Mouse (Mus musculus) lung, adult 18-20 months (tissue): ENCODE results near the gene Tmed10.

ENCODE experiments used
- DNase-seq, 2 experiments: peaks; one replicate each; pipeline ENCODE4 v3.0.0; 2022; ENCODE audit warnings: mixed read lengths in 2 of 2

Tmed10 gene

DNA sequence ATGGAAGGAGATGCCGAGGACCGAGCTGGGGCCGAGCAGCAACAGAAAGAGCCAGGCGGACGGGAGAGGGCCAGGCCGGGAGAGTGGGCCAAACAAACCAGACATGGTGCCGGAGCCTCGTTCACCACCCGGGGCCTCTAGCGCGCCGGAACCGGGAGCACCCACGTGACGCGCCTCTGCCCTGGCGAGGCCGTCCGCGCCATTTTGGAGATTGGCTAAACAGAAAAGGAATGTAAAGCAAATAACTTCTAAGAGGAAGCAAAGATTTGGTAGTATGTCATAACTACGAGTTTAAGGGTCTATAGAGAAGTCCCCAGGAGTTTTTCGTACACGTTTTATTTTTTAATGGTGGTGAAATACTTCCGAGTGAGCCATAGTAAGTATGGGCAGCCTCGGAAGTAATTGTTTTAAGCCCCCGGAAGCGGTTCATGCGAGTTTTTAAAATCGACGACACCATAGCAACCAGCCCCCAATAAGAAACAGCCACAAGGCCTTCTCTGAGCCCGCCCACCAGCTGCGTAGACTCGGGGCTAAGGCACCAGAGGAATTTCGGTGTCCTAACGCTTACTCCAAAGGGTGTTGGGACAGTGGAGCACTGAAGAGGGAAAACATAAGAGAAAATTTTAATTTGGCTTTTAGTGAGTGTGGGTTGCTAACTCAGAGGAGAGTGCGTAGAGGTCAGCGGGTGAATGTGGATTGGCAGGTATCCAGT lies at the start of gene Tmed10:
Gene Tmed10 (minus strand): TSS at position 287 of the 712 bp plus-strand sequence.
- DNase-seq: peak; percentile 94 to 96

DNA sequence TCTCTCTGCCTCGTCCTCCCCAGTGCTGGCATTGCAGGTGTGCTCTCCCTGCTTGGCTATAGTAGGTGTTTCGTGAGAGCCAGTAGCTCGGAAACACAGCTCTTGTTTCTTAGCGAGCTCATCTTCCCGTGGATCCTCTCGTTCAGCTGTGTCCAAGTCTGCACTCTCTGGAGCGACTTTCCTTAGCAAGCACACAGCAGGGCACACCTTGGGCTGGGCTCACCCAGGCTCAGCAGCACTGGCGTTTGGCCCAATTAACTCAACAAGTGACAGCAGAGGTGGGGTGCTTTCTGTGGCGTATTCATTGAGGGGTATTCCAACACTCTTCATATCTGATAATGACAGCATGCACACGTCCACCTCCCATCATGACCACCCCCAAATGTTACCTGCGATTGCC lies 48.6 kb upstream of the Tmed10 start:
- no peak for DNase-seq

DNA sequence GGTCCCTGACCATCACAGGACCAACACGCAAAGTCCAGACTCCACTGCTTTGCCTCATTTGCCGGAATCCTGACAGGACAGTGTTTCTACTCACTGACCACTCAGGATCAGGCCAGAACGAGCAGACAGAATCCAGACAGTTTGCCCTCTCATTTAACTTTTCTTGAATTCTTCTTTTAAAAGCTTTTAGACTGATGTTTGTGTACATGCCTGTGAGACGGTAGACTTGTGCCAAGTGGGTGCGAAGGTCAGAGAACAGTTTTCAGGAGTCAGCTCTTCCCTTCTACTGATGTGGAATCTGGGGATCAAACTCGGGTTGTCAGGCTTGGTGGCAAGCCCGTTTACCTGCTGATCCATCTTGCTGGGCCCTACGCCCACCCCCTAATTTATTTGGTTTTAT lies 47.9 kb upstream of the Tmed10 start:
- DNase-seq: no peak

DNA sequence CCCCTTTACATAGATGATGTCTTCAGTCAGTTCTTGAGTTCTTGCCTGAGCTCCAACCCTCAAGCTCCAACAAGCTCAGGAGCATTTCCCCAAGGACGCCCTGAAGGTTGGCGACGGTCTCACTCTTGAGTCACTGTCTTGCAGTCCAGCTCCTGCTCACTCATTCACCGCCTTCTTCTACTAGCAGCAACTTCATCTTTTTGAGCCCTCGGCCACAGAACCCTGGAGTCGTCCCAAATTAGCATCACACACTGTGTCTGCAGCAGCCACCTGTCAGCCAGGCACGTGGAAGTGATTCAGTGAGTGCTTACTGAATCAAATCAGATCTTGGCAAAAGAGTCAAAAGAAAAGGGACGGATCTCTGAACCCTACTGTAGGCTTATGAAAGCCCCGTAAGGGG lies 46.3 kb upstream of the Tmed10 start:
- no peak for DNase-seq

DNA sequence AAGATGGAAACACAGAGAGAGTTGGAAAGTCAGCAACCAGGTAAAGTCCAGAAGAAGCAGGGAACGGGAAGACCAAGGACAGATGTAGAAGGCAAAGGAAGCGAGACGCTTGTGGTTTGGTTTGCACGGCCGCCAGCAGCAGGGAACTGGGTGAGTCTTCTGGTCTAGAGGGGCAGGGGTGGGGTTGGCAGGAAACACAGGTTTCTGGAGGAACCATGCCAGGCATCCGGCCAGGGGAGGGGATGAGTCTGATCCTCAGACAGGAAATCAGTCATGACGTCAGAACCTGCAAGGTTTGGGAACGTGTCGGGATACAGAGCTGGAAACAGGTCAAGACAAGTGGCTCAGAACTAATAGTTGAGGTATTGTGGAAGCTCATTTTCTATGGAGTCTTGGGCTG lies 43.2 kb upstream of the Tmed10 start:
- peak; percentile 69 to 80 for DNase-seq

DNA sequence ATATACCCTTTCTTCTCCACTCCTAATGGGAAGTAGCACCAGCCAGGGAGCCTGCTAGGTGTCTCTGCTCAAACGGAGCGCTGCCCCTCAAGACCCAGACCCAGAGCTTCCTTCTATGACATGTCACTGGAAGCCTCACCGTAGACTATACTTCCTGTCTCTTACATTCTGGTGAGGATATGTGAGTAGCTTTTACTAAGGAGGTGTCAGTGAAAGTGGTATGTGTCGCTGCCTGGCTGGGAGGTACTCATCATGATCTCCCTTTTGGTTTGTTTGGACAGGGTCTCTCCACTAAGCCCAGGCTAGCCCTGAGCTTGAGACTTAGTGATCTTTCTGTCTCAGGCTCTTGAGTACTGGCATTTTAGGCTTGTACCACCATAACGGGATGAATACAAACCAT lies 41.7 kb upstream of the Tmed10 start:
- DNase-seq: no peak

DNA sequence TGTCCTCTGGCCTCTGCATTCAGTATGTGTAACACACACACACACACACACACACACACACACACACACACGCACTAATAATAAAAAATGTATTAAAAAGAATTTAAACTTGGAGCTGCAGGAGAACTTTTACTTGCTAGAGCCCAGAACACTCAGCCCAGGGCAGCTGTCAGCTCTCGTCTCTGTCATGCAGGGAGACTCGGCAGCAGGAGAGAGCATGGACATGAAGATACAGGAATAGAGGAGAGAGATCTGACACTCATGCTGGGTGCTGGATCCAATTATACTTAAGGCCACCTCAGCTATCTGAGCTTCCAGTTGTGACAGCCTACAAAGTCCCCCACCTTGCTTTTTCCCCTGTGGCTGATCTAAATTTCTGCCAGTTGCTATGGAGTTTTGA lies 41.2 kb upstream of the Tmed10 start:
- no peak for DNase-seq

DNA sequence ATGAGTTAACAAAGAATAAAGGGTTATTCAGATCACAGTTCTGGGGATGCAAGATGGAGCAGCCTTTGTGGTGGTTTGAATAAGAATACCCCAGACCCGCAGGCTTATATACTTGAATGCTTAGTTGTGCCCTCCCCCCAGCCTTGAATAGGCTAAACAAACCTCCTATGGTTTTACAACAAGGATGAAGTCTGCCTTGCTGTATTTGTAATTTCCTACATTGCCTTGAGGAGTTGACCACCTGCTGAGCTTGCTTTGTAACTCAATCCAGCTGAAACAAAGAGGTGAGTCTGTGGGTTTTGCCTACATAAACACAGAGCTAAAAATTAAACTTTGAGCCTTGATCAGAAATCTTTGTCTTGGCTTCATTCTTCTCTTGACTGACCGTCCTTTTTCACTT lies 36.5 kb upstream of the Tmed10 start:
- no peak for DNase-seq

DNA sequence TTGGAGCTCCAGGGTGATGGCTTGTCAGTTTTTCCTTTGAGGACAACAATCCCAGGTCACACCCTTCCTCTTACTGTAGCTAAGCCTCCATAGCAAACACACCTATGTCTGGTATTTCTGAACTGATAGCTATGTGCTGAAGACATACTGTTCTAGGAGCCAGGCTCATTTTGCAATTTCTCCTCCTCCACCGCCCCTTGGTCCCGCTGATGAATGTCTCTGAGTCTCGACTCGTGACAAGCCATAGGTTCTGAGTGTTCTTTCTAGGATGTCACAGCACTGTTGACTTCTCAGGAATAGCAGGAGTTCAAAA lies 23.3 kb upstream of the Tmed10 start:
- DNase-seq: peak; percentile 67 to 86

DNA sequence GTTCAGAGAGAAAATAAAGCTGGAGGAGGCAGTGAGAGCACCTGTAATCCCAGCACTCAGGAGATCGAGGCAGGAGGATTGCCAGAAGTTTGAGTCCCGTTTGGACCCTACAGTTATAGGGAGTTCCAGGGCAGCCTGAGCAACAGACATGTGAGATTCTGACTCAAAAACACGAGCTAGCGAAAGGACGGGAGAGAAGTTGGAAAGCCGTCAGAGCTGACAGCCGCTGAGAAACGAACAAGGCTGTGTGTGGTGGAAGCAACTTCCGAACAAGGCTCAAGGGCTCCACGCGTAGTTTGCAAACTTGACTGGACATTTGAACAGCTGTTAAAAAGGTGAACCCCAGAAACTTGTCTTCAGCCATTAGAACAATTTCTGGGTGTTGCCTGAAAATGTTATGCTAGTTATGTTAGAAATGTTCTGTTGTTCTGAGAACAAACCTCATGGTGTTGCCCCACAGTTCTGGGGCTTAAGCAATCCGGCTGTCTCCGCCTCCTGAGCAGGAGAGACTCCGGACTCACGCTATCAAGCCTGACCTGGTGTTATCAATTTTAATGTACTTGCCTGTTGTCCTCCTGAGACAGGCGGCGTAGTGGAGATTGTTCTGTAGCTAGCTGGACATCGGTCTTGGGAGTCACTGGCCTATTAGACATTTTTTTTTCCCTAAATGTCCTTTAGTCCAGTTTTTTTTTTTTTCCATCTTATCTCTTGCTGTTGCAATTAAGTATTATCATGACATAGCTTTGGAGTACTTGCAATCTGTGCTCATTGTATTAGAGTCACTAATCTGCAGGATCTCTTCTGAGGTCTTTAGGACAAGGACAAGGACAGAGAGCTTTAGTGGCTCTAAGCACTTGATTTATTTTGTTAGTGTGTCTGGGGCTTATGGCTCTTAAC lies 22.7 kb upstream of the Tmed10 start:
- peak; percentile 85 to 89 for DNase-seq

DNA sequence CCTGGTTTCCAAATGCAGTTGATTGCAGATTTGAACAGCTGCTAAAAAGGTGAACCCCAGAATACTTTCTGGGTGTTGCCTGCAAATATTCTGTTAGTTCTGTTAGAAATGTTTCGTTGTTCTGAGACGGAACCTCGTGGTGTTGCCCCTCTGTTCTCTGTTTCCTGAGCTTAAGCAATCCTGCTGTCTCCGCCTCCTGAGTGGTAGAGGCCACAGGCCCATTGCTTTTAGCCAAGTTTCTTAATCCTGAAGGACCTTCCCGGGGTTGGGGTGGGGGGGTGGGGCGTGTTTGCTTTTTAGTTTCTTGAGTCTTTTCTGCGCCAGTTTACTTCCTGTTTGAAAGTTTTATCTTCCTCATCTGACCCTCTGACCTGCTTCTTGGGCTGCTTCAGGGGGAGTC lies 19.3 kb upstream of the Tmed10 start:
- DNase-seq: peak; percentile 74 to 83

DNA sequence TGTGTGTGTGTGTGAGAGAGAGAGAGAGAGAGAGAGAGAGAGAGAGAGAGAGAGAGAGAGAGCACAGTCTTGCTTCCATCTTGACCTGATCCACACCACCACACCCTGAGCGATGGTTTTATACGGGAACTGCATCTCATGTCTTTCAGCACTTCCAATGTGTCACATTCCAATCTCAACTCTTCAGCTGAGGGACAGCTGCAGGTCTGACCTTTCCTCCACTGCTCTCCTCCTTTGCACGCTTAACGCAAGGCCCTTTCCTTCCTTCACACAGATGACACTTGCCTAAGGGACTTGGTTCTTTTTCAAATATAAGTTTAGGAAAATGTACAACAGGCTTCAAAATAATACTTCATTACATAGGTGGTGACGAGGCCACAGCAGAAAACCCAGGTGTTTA lies 18.9 kb upstream of the Tmed10 start:
- DNase-seq: no peak

DNA sequence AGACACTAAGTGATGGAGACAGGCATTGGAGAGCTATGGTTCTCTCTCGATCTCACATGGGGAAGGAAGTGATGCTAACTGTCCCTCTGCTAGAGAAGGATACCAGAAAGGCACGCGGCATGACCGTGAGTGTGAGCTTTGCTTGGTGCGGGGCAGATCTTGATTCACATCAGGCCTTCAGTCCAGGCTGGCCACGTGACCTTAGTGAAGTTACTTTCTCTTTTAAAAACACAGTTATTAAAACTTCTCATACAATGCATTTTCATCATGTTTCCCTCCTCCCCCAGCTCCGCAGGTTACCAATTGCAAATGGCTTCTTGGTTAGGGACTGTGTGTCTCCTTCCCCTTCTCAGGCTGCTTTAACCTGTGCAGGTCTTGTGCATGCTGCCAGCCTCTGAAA lies 16.5 kb upstream of the Tmed10 start:
- no peak for DNase-seq

DNA sequence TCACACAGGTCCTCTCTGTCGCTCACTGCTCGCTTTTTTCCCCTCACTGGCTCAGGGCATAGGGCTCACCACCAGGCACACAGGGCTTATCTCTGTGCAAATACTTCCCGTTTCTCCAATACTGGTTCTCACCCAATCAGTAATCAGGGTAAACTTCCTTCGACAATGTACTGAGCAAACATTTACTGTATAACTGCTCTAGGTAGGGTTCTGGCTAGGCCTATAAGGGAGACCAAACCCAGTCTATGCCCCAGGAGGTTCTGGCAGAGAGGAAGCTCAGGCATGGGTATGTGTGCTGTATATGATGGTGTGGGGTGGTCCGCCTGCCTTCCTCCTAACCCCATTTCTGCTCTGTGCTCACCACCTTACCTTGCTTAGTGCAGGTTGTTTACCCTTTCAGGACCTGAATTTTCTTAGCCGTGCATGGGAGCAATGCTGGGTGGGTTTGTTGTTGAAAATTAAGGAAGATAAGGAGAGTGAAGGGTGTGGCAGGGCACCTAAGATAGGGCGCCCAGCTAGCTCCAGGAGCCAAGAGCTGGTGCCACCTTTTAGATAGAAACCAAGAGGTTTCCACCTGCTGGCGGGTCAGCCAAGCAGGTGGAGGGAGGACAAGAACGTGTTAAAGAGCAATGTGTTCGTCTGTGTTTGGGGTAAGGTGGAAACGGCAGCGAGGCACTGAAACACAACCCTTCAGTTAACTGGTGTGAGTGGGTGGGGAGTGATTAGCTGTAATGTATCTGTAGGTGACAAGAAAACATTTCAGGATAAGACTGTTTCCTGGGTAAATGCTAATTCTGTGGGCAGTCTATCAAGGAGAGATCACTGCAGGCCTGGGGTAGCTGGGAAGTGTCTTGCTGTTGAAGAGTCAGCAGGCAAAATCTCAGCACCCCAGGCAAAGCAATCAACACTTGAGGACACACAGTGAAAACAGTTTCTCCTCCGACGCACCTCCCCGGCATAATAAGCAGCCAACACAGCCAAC lies 14.8 kb upstream of the Tmed10 start:
- DNase-seq: no peak

DNA sequence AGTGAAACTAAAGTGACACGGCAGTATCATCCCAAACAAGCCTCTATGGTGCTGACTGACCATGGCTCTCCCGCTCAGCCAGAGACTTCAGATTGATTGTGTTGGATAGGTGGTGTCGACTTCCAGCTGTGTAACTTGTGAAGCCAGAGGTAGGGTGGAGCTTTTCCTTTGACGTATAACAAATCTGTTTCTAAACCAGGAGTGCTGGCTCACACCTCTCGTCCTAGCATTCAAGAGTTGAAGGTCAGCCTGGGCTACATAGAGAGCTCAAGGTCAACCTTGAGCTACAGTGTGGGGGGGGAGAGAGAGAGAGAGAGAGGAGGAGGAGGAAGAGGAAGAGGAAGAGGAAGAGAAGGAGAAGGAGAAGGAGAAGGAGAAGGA lies 11.3 kb upstream of the Tmed10 start:
- DNase-seq: peak in 1 of 2 experiments; percentile 11

DNA sequence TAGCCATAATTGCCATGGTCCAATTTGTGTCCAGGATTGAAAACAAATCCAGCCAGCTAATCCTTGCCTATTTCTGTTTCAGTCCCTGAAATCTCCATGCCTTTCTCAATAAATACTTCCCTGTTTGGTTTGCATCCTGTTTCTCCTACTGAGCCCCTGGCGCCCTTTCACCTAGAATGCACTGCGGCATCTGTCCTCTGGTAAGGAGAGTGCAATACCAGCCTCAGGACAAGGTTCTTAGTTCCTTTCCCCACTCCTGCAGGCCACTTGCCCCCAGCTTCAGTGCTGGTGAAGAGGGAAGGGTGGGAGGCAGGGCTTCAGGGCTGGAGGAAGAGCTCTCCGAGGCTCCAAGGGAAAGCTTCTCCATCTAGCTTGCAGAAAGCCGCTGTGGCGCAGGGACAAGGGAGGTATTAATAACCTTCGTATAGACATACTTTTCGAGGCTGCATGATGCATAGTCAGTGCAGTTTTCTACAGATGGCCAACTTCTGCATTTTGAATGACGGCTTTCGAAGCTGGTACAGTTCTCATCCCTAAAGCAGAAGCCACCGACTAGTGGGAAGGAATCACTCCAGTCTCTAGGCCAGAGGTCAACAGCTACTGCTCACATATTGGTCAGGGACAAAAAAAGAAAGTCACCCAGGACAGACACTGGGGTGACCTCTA lies 10.8 kb upstream of the Tmed10 start:
- DNase-seq: peak in 1 of 2 experiments; percentile 45

DNA sequence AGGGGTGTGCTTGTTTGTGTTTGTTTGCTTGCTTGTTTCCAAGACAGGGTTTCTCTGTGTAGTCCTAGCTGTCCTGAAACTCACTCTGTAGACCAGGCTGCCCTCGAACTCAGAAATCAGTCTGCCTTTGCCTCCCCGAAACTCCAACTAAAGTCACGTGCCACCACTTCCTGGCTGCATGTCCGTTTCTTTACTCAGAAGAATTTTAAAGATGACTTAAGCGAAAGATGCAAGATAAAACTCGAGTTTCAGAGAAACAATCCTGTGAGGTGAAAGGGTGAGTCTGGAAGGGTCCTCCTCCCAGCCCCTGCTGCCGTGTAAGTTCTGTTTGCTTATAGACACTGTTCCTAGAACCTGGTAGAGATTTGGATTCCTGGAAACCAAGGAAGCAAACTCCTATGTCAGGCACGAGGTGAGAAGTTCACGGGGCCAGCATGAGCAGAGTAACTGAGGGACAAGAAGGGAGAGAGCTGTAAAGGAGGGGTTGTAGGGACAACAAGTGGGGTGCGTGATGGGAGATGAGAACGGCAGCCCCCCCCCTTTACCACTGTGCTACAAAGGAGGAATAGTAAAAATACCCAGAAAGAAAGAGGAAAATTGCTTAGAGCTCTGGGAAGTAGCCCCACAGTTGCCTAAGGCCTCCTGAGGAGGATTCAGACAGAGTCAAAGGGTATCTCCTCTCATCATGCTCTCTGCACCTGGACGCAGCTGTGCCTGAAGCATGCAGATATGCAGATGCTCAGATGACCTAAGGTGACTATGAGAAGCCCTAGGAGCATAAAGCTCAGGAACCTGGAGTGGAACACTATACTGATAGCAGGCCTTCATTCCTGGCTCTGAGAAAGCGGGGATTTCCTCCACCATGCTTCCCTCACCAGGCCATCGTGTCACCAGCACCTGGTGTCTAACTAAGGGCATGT lies 8.4 kb upstream of the Tmed10 start:
- peak in 1 of 2 experiments; percentile 4 for DNase-seq

DNA sequence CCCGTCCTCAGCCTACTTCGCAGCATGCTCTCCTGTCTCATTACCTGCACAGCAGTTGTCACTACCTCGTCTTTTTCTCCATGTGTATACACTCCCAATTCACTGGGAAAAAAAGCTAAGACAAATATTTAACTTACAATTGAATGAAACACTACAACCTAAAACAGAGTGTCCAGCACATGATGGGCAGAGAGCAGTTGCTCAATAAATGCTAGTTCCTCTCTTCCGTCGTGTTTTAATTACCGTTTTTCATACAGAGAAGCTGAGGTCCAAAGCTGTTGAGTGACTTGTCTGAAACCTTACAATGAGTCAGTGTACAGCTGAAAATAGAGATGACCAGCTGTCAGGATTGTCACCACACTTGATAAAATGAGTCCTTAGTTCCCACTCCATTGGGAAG lies 6.9 kb upstream of the Tmed10 start:
- no peak for DNase-seq

DNA sequence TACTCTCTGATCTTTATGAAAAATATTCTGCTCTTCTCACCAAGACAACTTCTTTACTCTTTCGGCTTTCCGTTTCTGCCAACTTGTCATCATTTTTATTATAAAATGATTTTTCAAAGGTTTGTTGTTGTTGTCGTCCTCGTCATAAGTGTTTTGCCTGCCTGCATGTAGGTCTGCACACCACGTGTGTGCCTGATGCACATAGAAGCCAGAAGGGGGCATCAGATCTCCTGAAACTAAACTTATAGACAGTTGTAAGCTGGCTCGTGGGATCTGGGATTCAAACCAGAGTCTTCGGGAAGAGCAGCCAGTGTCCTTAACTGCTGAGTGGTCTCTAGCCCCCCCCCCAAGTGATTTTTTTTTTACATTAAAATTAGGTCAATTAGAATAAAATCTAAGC lies 6.3 kb upstream of the Tmed10 start:
- no peak for DNase-seq

DNA sequence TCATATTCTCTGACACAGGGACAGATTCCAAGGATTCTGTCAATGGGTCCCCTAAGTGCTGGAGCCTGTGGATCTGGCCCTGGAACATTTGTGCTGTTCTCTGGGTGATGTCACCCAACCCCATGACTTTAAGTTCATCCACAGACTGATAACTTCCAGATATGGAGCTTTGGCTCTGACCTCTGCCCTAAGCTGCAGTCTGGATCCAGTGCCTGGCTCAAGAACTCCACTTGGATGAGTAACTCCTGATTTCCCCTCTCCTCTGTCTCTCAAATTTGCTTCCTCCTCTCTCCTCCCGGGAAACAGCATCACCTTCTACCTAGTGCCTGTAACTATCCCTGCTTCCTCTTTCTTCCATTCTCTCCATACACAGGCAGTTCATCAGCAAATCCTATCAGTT lies 5.7 kb upstream of the Tmed10 start:
- no peak for DNase-seq

DNA sequence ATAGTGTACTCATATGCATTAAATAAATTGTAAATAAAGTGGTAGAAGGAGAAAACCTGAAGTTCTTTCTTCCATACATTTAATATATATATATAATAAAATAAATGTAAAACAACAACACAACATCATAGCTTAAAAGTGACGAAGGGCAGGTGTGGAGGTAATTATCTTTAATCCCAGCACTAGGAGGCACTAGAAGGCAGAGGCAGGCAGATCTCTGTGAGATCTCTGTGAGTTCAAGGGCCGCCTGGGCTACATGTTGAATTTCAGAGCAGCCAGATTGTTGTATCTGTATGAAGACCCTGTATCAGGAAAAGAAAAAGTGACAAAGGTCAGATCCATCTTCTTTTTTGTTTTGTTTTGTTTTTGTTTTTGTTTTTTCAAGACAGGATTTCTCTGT lies 3.6 kb upstream of the Tmed10 start:
- no peak for DNase-seq
